Mouse (Mus musculus): ENCODE data around the gene Tnk1. TPM values are rescaled to one million over a fixed set of nuclear protein-coding genes. Genes with fewer than 3 reads are reported as not detected.

The Tnk1 gene
- polyA plus RNA-seq (2012; rRNA removed): 55.1 and 60.4 TPM in 2 replicates

DNA sequence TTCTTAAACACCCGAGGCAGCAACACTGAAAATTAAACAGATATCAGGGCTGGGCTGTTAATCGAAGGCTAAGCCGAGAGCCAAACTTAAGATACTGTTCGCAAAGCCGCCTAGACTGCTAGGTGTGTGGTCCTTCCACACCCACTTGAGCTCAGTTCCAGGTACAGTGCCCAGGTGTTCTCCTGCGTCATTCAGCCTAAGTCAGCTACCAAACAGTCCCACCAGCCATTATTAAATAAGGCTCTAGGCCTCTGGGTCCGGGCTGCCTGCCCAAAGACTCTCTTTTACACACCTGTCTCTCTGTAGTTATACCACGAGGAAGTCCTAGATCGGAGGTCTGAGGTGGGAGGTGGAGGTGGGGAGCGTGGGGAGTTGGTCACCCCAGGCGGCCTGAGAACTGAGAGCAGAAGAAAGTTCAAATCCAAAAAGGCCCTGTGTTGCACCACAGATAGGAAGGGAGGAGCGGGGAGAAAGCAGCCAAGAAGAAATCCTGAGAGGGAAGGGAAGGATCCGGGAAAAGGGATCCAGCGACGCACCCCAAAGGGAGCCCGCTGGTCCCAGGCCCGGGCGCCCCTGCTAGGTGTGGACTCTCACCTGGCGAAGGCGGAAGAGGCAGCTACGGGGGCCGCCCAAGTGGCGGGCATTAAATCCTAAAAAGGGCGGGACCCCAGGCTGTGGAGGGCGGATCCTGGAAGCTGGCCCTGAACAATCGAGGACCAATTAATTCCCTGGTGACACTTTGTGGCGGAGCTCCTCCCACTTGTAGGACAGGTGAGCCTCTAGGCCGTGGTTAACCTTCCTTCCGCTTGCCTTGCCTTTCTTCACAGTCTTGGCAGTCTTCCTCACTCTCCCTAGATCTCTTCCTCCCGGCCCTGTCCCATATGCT, at the start of gene Tnk1:
Gene Tnk1, minus strand, starts transcription at position 618 of the 886 bp plus-strand sequence.

DNA sequence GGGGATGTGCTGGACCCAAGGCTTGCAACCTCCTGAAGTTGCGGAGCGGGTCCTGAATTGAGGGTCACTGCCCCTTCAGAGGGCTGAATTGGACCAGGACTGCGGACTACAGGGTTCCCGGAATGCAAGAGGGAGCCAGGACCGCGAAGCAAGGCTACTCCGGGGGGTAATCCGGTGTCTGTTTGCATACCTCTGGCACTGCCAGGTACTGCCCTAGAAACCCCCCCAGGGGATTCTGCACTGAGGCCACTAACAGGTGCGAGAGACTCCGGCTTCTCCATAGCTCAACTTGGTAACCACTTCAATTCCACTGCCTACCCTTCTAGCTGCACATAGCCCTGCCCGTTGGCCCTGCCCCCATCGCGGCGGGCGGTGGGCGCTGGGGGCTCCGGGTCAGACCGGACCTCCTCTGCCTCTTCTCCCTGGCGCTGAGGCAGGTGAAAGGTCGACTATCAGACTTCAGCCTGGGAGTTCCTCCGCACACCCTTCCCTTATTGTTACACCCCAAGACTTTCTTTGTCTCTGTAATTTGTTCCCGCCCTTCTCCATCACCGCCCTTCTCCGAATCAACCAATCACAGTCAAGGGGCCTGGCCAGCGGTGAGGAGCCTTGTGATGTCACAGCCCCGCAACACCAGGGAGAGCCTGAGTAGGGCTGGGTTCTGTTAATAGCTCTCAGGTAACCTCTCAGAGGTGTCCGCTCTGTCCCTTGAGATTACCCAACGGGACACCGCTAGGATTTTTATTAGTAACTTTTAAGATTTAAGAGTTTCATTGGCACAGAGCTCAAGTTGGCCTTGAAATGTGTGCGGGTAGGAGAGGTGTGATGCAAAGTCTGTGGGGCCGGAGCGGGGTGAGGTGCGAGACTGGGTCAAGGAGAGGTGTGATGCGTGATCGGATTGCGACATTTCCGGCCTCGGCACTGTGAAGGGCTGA, 42.2 kb upstream of the Tnk1 start, which contains the start of the genes 2810408A11Rik and Neurl4:
Gene 2810408A11Rik, minus strand, starts transcription at position 517 of the 935 bp plus-strand sequence.
Gene Neurl4, plus strand, starts transcription at position 602 of the 935 bp plus-strand sequence.

DNA sequence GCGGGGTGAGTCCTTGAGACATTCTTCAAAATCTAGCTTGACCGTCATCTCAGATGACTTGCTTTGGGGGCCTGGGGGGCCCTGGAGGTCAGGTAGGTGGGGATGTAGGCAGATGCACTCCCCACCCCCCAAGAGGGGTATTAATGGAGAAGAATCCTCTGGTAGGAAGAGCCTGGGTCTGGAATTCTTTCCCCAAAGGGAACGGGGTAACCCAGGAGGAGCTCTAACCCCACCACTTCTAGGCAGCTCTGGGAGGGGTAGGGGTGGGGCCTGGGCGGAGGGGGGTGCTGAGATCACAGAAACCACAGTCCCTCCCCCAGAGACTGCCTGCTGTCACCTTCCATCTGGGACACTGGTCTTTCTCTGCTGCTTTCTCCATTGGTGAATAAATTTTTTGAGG, 36.8 kb upstream of the Tnk1 start, which contains the start of gene Acap1:
Gene Acap1, minus strand, starts transcription at position 249 of the 400 bp plus-strand sequence.

DNA sequence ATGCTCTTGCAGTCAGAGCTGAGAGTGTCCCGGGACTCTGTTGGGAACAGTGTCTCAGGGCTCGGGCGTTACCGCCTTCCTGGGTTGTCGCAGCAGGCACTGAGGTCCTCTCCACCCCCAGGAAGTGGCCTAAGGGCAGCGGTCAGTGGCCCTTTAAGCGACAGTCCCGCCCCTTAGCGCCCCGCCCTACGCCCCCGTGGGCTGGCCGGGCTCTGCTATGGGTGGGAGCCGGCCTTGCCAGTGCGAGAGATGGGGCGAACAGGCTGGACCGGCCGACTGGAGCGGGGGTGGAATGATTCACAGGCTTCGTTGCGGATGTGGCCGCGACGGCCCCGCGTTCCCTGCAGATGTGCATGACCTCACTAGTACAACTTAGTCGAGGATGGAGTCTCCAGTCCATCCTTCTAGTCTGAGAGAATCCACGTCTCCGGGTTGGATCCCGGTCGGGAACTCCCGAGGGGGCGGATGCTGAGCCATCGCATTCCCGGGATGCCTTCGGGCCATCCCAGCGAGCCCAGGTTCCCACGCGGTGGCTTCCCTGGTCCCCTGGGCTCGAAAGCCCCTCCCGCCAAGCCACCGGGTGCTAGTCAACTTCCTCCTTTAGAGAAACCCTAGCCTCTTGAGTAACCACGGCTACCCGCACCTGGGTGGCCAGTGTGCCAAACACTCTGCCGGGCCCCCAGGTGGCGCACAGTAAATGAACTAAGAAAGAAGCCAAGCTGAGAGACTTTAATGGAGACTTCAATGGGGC, 22.5 kb upstream of the Tnk1 start, which contains the start of gene Kctd11:
Gene Kctd11, minus strand, starts transcription at position 554 of the 751 bp plus-strand sequence.

DNA sequence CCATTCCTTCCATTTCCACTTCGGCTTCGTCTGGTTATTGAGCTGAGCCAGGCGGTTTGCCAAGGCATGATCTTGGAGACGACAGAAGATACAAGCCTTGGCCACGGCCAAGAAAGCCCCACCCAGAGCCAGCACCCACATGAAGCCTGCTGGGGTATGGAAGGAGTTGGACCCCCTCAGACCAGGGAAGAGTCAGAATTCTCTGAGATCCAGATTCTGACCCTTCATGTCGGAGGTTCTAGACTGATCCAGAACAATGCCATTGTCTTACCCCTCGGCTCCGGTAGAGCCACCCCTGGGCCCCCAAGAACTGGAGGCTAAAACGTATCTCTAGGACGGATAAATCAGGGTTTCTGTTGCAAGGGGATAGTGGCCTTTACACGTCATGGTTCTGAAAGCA, 19.3 kb upstream of the Tnk1 start, which contains the start of gene Tmem95:
Gene Tmem95, minus strand, starts transcription at position 141 of the 400 bp plus-strand sequence.

DNA sequence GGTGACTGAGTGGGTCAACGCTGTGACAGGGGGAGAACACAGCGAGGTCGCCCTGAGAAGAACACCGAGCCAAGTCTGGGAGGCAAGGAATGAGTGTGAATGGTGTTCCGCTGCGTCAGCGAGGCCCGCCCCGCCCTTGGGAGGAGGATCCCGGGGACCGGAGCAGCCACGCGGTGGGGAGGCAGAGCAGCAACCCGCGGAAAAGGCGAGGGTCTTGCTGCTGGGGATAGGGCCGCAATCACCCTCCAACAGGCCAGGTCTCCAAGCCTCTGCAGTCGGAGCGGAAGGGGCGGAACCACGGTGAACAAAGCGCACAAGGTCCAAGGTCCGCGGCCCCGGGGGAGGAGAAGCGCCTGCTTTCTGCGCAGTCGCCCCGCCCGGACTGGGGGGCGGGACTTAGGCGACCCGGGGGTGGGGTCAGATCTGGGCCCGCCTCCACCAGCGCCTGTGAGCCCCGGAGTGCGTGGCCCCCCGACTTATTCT, 12.3 kb downstream of the Tnk1 start, which contains the start of gene Plscr3:
Gene Plscr3, plus strand, starts transcription at position 179 of the 483 bp plus-strand sequence.

DNA sequence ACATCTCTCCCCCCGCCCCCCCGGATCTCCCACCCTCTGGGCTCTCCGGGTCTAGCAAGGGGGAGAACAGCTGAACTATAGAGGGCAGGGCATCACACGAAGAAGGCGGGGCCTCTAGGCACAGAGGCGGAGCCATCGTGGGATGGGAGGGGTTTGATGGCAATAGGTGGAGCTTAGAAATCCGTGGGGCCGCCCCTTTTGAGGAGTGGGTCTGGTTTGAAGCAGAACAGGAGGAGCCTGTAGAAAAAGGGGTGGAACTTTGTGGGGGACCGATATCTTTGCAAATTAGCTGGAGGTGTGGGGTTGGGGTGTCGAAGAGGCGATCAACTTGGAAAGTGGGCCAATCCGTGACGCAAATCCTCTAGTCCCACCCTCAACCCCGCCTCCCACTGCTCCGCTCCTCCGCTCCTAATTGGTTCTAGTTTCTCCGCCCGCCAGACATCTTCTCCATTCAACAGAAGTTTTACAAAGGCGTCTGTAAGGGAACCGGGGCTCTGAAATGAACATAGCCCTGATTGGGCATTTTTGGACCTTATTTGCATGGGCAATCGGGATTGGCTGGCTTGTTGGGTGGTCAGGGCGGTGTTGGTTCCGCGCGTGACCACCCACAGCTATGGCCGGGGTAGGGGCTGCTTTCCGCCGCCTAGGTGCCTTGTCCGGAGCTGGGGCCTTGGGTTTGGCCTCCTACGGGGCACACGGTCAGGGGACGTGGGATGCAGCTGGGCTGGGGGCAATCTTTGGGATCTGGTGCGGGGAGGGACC, 20.4 kb downstream of the Tnk1 start, which contains the start of gene Tmem256:
Gene Tmem256, plus strand, starts transcription at position 563 of the 762 bp plus-strand sequence.

DNA sequence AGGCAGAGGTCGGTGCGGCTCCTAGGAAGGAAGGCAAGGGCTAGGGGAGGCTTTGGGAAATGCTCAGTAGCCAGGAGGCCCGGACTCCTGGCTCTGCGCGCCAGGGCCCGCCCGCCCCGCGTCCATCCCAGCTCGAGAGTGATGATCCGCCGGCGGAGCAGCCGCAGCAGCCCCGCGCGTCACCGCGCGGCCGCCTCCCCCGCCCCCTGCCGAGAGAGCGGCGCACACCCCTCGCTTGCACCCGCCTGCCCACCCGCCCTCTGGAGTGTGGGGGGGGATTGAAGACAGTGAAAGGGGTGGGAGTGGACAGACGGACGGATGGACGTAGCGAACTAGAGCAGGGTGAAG, 21.0 kb downstream of the Tnk1 start, which contains the start of gene Nlgn2:
Gene Nlgn2, minus strand, starts transcription at position 181 of the 348 bp plus-strand sequence.

DNA sequence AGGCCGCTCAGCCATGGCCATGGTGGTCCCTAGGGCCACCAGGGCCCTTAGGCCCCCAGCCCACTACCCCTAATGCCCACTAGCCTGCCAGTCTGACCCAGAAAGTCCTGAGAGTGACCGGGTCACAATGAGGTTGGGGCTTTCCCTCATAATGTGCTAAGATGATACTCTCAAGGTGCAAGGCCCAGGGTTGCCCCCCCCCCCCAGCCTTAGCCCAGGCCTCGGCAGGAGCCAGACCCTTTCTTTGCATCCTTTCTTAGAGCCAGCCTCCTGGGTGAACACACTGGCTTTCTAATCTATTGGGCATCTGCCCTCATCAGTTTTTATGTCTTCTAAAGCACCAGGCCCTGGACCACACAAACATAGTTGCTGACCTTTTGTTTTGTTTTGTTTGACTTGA, 36.5 kb downstream of the Tnk1 start, which contains the start of gene Spem1:
Gene Spem1, minus strand, starts transcription at position 101 of the 400 bp plus-strand sequence.

DNA sequence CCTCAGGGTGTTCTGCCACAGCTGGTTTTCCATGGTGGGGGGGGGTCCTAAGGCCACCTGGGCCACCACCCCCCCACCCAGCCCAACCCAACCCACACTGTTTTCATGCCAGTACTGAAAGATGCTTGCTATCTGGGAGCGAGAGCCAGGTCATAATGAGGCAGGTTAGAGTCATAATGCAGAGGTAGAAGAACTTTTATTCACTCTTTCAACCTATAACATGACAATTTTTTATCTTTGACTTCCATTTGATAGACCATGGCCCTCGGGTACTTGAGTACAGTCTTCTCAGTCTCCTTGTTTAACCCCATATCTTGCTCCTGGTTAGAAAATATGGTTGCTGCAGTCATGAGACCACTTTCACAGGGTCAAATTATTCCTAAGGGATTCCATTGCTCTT, 40.2 kb downstream of the Tnk1 start, which contains the start of gene Spem2:
Gene Spem2, minus strand, starts transcription at position 101 of the 400 bp plus-strand sequence.

DNA sequence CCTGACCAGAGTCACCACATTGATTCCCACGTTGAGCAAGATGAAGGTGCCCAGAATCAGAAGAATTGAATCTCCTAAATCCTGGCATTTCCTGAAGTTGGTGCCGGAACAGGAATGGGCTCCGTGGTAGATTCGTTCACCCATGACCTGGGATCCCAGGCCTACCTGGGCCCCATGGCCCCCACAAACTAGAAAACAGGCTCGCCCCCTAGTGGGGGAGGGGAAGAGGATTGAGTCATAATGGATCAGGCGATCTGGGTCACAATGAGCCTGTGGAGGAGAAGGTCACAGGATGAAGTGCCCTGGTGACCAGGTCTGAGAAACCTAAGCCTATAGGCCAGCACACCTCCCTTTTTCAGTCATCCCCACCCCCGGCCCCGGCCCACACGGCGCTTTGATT, 43.4 kb downstream of the Tnk1 start, which contains the start of gene Gm39566:
Gene Gm39566, minus strand, starts transcription at position 144 of the 400 bp plus-strand sequence.

DNA sequence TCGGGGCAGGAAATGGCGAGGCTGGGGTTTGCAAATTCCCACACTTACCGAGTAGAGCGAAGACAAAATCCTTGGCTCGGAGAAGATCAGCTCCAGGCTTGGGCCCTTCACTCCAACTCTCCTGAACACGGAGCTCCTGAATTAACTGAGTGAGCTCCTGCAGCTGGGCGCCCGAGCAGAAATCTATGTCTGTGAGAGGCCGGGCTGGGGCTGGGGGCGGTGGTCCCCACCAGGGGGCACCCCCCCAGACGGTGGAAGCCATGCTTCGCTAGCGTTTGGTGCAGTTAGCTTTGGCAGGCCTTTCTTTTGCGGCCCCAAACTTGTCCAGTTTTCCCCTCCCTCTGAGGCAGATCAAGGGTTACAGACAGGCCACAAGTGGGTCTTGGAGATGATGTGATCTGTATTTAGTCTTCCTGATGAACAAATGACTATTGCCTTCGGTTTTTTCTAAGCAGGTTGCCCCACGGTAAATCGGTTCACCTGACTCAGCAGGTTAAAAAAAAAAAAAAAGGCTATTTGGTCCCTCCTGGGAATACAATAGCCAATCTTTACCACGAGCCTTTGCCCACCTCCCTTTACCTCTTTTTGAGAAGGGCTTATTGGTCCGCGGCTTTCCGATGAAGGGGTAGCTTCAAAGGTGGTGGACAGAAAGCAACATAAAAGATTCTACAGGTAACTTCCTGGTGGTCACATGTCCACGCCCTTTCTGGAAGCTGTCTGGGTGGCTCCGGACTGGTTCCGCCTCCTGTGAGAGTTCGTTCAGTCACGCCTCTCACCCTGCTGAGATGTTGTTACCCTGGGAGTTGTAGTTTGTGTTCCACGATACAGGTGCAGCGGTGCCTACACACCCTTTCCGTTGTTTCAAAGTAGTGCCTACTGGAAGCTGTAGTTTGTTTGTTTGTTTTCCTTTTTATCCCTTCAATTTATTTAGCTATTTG, 53.3 kb downstream of the Tnk1 start, which contains the start of gene Tmem102:
Gene Tmem102, minus strand, starts transcription at position 653 of the 938 bp plus-strand sequence.

DNA sequence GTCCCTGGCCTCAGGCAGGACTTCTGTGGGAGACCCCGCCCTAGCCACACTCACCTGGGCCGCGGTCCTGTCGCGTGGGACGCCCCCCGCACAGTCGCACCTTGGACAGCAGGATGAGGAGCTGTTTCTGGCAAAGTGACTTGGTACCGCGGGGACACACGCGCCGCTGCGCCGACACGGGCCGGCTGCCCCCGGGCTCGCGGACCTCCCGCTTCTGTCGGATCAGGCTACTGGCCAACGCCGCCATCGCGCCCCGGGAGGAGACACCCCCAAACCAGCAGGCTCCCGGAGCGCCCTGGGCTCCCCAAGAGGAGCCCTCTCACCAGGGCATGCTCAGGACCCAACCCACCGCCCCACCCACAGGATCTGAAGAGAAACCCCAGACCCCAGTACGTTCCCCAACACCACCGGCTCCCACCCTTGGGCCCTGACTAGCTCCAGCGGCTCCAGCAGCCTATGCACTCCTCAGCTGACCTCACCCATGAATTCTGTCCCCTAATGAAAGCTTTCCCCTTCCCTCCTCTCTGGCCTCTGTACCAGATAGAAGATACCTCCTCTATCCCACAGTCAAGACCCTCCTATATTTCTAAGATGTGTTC, 57.1 kb downstream of the Tnk1 start, which contains the start of gene Fgf11:
Gene Fgf11, minus strand, starts transcription at position 479 of the 599 bp plus-strand sequence.

Other genes with a start within 250 kb of the Tnk1 start
- not detected in 2 replicates for gene Shbg, start 240.8 kb downstream of the Tnk1 start, polyA plus RNA-seq (2012; rRNA removed)
- 1.3 and 1.8 TPM in 2 replicates for gene Sat2, start 236.7 kb downstream of the Tnk1 start, polyA plus RNA-seq (2012; rRNA removed)
- 40.4 and 45.3 TPM in 2 replicates for gene Fxr2, start 225.7 kb downstream of the Tnk1 start, polyA plus RNA-seq (2012; rRNA removed)
- not detected in 2 replicates for gene Sox15, start 203.4 kb downstream of the Tnk1 start, polyA plus RNA-seq (2012; rRNA removed)
- gene Mpdu1, start 196.1 kb downstream of the Tnk1 start, polyA plus RNA-seq (2012; rRNA removed): 97.9 and 102 TPM in 2 replicates
- gene Cd68, start 192.6 kb downstream of the Tnk1 start, polyA plus RNA-seq (2012; rRNA removed): 16.9 and 23.1 TPM in 2 replicates
- gene Eif4a1, start 186.3 kb downstream of the Tnk1 start, polyA plus RNA-seq (2012; rRNA removed): 190 and 192 TPM in 2 replicates
- gene Senp3, start 176.6 kb downstream of the Tnk1 start, polyA plus RNA-seq (2012; rRNA removed): 37.8 and 38.7 TPM in 2 replicates
- 15.1 and 20.9 TPM in 2 replicates for gene Tnfsf13, start 172.9 kb downstream of the Tnk1 start, polyA plus RNA-seq (2012; rRNA removed)
- gene Tnfsf12, start 162.9 kb downstream of the Tnk1 start, polyA plus RNA-seq (2012; rRNA removed): 26.3 and 32.5 TPM in 2 replicates
- 5.2 and 5.7 TPM in 2 replicates for gene Tnfsfm13, start 162.6 kb downstream of the Tnk1 start, polyA plus RNA-seq (2012; rRNA removed)
- 19.8 and 20.0 TPM in 2 replicates for gene Polr2a, start 100.1 kb downstream of the Tnk1 start, polyA plus RNA-seq (2012; rRNA removed)
- gene Slc35g3, start 96.8 kb downstream of the Tnk1 start, polyA plus RNA-seq (2012; rRNA removed): 0.33 TPM in 1 of 2 replicates, not detected in the other
- 37.2 and 40.3 TPM in 2 replicates for gene Zbtb4, start 92.8 kb downstream of the Tnk1 start, polyA plus RNA-seq (2012; rRNA removed)
- 5.7 and 8.7 TPM in 2 replicates for gene Chrnb1, start 62.8 kb downstream of the Tnk1 start, polyA plus RNA-seq (2012; rRNA removed)
- gene Fgf11, start 56.9 kb downstream of the Tnk1 start, polyA plus RNA-seq (2012; rRNA removed): 6.4 and 6.9 TPM in 2 replicates
- gene Tmem102, start 53.1 kb downstream of the Tnk1 start, polyA plus RNA-seq (2012; rRNA removed): 45.7 and 55.0 TPM in 2 replicates
- not detected in 2 replicates for gene Gm39566, start 43.4 kb downstream of the Tnk1 start, polyA plus RNA-seq (2012; rRNA removed)
- gene Spem2, start 40.3 kb downstream of the Tnk1 start, polyA plus RNA-seq (2012; rRNA removed): not detected in 2 replicates
- 0.22 TPM in 1 of 2 replicates, not detected in the other for gene Spem1, start 36.5 kb downstream of the Tnk1 start, polyA plus RNA-seq (2012; rRNA removed)
- gene Nlgn2, start 20.9 kb downstream of the Tnk1 start, polyA plus RNA-seq (2012; rRNA removed): 19.8 and 19.9 TPM in 2 replicates
- gene Tmem256, start 20.2 kb downstream of the Tnk1 start, polyA plus RNA-seq (2012; rRNA removed): 153 and 198 TPM in 2 replicates
- 55.2 and 58.3 TPM in 2 replicates for gene Plscr3, start 12.4 kb downstream of the Tnk1 start, polyA plus RNA-seq (2012; rRNA removed)
- not detected in 2 replicates for gene Tmem95, start 19.3 kb upstream of the Tnk1 start, polyA plus RNA-seq (2012; rRNA removed)
- gene Kctd11, start 22.7 kb upstream of the Tnk1 start, polyA plus RNA-seq (2012; rRNA removed): 4.0 and 4.9 TPM in 2 replicates
- 6.5 and 6.7 TPM in 2 replicates for gene Acap1, start 36.8 kb upstream of the Tnk1 start, polyA plus RNA-seq (2012; rRNA removed)
- gene 2810408A11Rik, start 42.3 kb upstream of the Tnk1 start, polyA plus RNA-seq (2012; rRNA removed): 1.0 and 1.6 TPM in 2 replicates
- gene Neurl4, start 42.3 kb upstream of the Tnk1 start, polyA plus RNA-seq (2012; rRNA removed): 43.3 and 44.8 TPM in 2 replicates
- 75.4 and 99.4 TPM in 2 replicates for gene Gps2, start 55.2 kb upstream of the Tnk1 start, polyA plus RNA-seq (2012; rRNA removed)
- 270 and 293 TPM in 2 replicates for gene Eif5a, start 63.2 kb upstream of the Tnk1 start, polyA plus RNA-seq (2012; rRNA removed)
- 121 and 125 TPM in 2 replicates for gene Ybx2, start 77.1 kb upstream of the Tnk1 start, polyA plus RNA-seq (2012; rRNA removed)
- gene Slc2a4, start 89.5 kb upstream of the Tnk1 start, polyA plus RNA-seq (2012; rRNA removed): 33.6 and 50.8 TPM in 2 replicates
- 779 and 796 TPM in 2 replicates for gene Cldn7, start 106.0 kb upstream of the Tnk1 start, polyA plus RNA-seq (2012; rRNA removed)
- 100 and 117 TPM in 2 replicates for gene Ctdnep1, start 122.4 kb upstream of the Tnk1 start, polyA plus RNA-seq (2012; rRNA removed)
- 38.7 and 48.9 TPM in 2 replicates for gene Elp5, start 123.8 kb upstream of the Tnk1 start, polyA plus RNA-seq (2012; rRNA removed)
- 207 and 284 TPM in 2 replicates for gene Gabarap, start 132.4 kb upstream of the Tnk1 start, polyA plus RNA-seq (2012; rRNA removed)
- 12.3 and 13.5 TPM in 2 replicates for gene Phf23, start 137.0 kb upstream of the Tnk1 start, polyA plus RNA-seq (2012; rRNA removed)
- 12.1 TPM in 2 replicates for gene Dvl2, start 141.9 kb upstream of the Tnk1 start, polyA plus RNA-seq (2012; rRNA removed)
- gene Acadvl, start 156.7 kb upstream of the Tnk1 start, polyA plus RNA-seq (2012; rRNA removed): 106 and 112 TPM in 2 replicates
- 12.2 and 16.0 TPM in 2 replicates for gene Dlg4, start 158.2 kb upstream of the Tnk1 start, polyA plus RNA-seq (2012; rRNA removed)
- gene Asgr1, start 195.4 kb upstream of the Tnk1 start, polyA plus RNA-seq (2012; rRNA removed): 0.22 and 0.60 TPM in 2 replicates
- 0.52 TPM in 2 replicates for gene Asgr2, start 233.9 kb upstream of the Tnk1 start, polyA plus RNA-seq (2012; rRNA removed)